Mouse (Mus musculus) thymus, postnatal 4 days (tissue): ENCODE measurements around the gene Mta2.

Experiments used
- DNase-seq: peaks from one replicate; pipeline ENCODE4 v3.0.0; 2021

Gene Mta2

DNA sequence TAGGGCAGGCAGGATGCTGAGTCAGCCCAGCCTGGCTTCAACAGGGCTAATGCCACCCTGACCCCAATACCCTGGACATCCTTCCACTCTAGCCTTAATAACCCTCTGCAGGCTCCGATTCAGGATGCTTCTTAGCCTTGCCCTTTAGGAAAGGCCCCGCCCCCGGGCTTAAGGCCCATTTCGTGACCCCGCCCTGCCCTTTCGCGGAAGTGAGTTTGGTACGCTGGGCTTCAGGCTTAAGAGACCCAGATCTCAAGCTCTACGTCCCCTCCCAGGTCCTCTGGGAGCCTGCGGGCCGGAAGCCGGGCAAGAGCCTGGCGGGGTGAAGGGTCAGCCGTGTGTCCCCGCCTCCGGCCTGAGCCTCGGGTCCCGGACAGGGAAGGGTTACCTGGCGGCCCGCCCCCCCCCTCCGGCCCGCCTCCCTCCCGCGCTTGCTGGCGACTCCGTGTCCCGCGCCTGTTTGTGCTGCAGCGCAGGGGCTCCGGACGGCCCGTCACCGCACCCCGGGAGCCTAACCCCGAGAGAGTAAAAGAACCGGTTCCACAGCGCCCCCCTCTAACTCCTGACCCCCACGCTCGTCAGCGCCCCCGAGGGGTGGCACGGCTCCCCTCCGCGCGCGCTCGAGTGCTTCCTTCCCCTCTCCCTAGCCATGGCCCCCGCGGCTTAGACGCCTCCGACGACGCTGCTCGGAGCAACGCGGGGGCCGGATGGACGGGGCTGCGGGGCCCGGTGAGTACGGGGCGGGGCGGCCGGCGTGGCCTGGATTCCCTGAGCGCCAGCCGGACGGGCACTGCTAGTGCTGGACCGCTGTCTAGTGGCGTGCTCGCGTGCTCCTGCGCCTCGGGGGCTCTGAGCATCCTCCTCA, 12.2 kb upstream of the Mta2 start, which contains the start of the genes Rom1 and Eml3:
Rom1 (minus strand) TSS at position 133 of the 865 bp plus-strand sequence.
Eml3 (plus strand) TSS at position 329 of the 865 bp plus-strand sequence.
- DNase-seq: peak; percentile 96

DNA sequence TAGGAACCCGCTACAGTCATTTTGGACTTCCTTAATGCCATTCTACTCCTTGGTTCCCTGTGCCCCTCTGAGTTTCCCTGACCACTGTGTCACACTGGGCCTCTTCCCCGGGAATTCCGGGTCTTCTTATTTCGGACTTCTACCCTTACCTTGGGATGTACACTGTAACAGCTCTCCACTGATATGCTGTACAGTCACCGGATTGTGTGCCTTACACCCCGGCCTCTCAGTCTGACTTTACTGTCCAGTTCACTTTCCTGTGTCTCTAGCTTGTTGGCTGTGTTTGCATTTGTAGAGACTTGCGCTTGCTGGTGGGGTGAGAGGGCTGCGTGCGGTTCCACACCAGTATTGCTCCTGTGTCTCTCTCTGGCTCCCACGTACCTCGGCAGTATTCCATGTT, 11.6 kb upstream of the Mta2 start:
- no peak for DNase-seq

DNA sequence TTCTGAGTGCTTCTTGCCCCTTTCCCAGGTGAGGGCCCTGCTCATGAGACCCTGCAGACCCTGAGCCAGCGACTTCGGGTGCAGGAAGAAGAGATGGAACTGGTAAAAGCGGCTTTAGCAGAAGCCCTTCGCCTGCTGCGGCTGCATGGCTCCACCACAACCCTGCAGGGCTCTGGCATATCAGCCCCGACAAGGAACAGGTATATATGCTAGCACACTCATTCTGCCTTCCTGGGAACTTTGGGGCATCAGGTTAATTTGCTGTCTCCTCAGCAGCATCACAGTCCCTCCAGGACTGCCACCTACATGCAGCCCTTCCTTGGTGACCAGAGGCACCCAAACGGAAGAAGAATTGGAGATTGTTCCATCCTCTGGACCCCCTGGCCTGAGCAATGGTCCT, 10.9 kb upstream of the Mta2 start:
- no peak for DNase-seq

DNA sequence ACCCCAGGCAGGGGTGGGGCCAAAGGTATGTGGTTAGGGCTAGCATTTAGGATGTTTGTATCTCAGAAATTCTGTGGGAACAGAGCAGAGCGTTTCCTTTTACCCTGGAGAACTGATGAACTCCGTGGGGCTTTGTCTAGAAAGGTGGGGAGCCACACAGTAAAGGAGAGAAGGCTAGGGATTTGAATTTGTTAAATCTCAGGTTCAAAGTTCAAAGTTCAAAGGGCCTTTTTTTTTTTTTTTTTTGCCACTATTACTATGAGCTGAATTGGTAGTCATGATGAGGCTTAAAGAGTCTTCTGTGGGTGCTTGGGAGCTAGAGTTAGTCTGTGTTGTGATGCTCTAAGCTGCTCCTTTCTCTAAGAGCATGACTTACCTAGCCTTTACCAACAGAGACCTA, 4.9 kb upstream of the Mta2 start:
- DNase-seq: no peak

DNA sequence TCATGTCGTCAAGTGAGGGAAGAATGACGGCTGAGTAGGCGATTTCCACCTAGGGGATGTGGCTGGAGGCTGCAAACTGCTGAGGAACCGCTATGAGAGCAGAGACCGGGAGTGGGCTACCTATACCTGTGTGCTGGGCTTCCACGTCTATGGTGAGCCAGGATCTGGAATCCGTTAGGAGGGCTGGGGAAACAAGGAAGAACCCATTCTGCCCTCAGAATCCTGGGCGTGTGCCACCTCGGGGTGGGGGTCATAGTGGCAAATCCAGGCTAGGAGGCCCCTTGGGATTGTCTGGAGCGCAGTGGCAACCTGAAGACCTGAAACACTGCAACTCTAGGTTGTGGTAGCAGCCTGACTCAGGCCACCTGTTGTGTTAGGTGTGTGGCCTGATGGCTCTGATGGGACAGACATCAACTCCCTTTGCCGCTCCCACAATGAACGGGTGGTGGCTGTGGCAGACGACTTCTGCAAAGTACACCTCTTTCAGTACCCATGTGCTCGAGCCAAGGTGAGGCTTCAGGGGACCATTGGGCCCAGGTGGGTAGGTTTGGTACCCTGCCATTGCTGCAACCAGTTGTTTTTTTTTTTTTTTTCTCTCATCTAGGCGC, 1.0 kb upstream of the Mta2 start:
- no peak for DNase-seq

DNA sequence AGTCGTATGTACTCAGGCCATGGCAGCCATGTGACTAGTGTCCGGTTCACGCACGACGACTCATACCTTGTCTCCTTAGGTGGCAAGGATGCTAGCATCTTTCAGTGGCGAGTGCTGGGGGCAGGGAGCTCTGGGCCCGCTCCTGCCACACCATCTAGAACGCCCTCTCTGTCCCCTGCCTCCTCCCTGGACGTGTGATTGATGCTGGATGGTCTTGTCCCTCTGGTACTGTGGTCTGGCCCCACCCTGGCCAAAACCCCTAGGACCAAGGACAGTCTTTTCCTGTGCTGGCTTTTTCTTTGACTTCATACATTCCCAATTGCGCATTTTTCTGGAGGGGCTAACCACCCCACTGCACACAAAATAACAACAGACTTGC, 550 bp upstream of the Mta2 start:
- peak; percentile 42 for DNase-seq

DNA sequence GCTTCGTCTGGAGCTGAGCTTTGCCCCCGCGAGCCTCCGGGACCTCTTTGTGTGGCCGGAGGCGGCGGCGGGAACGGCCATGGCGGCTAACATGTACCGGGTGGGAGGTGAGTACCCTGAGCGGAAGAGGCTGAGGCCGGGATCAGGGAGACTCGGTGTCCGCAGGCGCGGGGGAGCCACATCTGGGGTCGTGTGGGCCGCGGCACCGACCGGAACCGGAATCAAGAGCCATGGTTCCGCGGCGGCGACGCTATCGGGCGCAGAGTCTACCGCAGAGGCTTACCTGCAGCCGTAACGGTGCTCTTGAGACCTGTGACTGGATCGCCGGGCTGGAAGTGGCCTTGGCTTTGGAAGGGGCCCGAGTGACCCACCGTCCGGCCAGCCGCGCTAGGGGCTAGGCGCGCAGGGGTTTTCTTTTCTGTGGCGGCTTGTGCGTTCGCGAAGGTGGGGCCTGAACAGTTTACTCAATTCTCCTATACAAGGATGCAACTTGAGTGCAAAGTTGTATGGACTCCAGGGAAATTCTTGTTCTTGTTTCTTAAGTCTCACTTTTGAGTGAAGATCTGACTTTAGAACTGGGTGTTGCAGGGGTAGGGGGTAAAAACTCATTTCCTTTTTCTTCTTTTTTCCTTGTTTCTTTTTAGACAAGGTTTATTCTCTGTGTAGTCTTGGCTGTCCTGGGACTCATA, 745 bp downstream of the Mta2 start:
- DNase-seq: no peak

DNA sequence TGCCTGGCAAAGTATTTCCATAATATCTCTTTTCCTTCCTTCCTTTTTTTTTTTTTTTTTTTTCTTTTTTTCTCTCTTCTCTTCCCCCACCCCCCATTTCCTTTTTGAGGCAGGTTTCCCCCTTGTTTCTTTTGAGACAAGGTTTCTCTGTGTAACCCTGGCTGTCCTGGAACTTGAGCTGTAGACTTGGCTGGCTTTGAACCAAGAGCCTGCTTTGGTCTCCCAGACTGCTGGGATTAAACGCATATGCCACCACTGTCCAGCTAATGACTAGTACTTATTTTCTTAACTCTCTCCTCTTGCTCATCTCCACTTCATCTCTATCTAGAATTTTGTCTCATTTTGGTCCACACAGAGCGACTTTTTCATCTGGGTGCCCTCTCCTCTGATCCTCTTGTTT, 1.4 kb downstream of the Mta2 start:
- DNase-seq: no peak

DNA sequence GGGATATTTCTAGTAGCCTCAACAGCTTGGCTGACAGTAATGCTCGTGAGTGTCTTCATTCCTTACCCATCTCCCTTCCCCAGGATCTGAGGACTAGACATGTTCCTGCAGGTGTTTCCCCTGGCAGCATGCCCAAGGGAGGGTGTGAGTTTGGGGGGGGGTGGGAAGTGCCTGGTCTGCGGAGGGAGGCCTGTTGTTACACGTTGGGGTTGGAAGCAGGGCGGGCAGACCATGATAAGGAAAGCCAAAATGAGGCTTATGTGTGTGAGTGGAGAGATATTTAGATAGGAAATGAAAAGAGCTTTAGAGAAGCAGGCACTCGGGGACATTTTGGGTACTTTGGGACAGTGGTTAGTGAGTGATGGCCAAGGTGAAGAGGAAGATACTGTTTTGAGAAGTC, 2.4 kb downstream of the Mta2 start:
- DNase-seq: no peak

DNA sequence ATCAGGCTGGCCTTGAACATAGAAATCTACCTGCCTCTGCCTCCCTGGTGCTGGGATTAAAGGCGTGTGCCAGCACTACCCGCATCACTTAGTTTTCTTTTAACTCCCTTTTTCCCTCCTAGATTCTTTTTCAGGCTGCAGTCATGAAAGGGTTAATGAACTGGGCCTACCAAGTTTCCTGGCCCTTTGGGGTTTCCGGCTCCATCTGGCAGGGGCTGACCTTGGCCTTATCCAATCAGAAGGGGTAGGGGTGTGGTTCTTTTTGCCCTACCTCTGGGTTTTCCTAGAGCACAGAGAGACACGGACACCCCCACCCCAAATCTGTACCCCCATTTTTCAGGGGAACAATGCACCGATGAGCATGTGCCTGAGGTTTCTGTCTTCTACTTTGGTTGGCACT, 3.1 kb downstream of the Mta2 start:
- peak; percentile 78 for DNase-seq

DNA sequence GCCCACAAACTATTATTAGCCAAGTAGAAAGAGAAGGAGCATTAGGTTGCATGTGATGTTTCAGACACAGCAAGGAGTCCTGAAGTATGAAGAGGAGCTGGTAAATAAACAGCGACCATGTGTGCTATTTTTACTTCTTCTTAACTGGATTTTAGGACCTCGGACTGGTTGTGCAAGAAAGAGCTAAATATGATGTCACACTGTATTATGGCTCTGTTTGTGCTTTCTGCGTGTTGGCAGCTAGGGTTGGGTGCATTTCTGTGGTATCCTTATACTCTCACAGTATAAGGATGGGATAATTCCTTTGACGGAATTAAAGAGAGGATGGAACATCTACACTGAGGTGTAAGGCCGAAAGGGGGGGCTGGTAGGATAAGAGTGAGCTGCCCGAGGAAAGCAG, 3.6 kb downstream of the Mta2 start:
- DNase-seq: no peak

DNA sequence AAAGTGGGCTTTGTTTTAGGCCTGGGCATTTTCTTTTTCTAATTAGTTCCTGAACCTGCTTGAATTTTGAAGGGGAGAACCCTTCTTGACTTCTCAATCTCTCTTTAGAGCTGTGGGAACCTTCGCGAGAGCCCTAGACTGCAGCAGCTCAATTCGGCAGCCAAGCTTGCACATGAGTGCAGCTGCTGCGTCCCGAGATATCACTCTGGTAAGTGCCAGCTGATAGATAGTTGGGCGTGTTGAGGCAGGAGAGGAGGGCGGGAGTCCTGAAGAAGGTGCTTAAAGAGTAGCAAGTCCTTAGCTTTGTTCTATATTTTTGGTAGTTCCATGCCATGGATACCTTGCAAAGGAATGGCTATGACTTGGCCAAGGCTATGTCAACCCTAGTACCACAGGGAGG, 5.3 kb downstream of the Mta2 start:
- DNase-seq: no peak

DNA sequence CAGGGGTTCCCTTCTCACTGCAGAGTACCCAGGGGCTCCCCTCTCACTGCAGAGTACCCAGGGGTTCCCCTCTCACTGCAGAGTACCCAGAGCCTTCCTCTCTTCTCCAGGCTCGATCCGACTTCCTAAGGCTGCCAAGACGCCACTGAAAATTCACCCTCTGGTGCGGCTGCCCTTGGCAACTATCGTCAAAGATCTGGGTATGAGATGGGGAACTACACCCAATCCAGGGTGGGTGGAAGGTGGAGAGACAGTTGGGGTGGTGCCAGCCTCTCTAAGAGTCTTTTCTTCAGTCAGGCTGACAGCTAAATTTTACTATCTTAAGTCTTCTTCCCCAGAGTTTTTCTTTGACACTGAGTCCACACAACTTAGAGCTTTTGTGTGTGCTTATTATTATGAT, 8.5 kb downstream of the Mta2 start:
- no peak for DNase-seq

DNA sequence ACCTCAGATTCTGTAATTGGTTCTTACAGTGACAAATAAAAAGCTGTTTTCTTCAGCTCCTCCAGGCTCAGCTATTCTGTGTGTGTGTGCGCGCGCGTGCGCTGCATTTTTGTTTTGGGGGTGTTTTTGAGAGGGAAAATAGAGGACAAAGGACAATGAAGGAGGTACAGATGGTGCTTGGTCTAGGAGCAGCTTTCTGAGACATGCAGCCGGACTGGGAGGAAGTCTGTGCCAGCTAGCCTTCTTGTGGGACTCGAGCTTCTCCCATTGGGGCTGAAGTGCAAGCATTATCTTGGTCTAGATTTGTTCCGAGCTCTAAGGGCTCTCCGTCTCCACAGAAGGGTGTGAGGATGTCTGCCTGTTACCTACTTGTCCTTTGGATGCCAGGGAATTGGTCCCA, 10.6 kb downstream of the Mta2 start:
- no peak for DNase-seq

DNA sequence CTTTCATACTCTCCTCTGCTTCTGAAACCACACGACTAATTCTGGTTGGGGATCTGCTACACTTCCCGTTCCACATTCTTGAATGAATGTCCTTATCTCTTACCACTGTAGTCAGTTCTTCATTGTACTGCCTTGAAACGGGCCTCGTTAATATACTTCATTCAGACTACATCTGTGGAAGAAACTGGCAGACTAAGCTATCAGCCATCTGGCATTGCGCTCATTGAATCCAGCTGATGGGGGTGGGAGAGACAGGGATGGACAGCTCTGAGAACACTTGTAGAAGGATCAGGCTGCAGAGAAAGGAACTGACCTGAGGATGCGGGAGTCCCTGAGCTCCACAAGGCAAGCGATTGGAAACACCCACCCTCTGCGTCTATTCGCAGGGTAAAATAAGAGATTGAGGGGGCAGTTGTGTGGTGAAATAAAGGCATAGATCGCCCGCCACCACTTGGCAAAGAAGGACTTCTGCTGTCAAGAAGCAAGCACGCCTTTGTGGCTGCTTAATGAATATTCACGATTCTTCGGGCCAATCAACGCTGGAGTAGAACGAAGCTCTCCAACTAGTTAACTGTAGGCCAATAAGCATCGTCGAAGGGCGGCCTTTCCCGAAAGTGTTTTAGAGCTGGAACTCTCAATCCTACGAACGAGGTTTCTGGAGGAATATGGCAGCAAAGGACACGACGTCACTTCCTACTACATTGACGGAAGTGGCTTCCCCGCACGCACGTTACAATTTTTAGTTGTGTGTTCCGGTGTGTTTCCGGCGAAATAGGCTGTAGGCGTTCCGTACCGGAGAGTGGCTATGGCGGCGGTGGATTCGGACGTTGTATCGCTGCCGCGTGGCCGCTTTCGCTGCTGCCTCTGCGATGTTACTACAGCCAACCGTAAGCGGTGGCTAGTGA, 11.7 kb downstream of the Mta2 start, which contains the start of gene Tut1:
Tut1 (plus strand) TSS at position 713 of the 905 bp plus-strand sequence.
- DNase-seq: peak; percentile 85

DNA sequence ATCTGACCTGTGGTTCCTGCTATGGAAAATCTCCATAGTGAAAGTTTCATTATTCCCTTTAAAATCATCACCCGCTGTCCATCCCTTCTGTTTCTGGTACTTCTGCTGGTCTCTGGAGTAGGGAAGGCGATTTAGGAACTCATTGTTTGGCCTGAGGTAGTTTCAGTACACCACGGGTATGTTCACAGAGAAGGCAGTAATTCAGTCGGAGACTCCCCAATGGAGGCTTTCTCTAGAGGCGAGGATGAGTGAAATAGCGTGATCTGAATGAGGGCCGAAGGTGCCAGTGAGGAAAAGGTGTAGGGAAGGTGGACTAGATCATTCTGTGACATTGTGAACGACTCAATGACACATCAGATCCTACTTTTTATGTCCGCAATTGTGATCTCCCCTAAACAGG, 12.5 kb downstream of the Mta2 start:
- DNase-seq: no peak

DNA sequence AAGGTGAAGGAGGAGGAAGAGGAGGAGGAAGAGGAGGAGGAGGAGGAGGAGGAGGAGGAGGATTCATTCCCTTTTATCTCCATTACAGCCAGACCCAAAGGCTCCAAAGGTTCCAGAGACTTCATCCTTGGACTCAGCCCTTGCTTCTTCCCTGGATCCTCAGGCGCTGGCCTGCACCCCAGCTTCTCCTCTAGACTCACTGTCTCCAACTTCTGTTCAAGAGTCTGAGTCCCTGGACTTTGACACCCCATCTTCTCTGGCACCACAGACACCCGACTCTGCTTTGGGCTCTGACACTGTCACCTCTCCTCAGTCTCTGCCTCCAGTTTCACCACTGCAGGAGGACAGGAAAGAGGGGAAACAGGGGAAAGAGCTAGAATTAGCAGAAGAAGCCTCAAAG, 20.6 kb downstream of the Mta2 start:
- no peak for DNase-seq

DNA sequence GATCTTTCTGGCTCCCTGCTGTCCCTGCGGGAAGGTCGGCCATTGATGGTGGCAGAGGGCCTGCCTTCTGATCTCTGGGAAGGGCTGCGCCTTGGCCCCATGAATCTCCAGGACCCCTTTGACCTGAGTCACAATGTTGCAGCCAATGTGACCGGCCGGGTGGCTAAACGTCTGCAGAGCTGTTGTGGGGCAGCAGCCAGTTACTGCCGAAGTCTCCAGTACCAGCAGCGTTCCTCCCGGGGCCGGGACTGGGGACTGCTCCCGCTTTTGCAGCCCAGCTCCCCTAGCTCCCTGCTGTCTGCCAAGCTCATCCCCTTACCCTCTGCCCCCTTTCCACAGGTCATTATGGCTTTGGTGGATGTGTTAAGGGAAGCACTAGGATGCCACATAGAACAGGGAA, 23.4 kb downstream of the Mta2 start:
- peak; percentile 20 for DNase-seq

DNA sequence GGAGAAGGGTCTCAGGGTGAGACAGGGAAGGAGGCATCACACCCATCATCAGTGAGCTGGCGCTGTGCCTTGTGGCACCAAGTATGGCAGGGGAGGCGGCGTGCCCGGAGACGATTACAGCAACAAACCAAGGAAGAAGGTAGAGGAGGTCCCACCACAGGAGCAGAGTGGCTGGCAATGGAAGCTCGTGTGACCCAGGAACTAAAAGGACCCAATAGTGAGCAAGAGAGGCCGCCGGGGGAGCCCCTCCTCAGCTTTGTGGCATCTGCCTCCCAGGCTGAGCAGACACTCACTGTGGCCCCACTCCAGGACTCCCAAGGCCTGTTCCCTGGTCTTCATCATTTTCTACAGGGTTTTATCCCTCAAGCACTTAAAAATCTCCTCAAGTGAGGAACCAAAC, 24.1 kb downstream of the Mta2 start:
- peak; percentile 33 for DNase-seq

DNA sequence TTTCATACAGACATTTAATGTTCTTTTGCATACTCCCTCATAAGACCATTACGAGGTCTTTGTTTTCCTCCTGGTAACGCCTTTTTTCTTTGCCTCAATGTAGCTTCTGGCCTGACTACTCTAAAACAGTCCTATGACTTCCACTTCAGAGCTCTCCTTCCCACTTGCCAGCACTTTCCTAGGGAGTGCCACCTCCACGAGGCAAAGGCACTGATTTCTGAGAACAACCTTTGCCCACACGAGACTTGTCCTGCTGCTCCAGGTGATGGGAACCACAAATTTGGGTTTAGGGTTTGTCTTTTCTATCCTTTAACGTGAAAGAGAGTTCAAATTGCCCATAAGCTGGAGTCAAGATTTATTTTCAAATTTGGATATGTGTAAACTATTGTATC, 24.5 kb downstream of the Mta2 start:
- DNase-seq: no peak

DNA sequence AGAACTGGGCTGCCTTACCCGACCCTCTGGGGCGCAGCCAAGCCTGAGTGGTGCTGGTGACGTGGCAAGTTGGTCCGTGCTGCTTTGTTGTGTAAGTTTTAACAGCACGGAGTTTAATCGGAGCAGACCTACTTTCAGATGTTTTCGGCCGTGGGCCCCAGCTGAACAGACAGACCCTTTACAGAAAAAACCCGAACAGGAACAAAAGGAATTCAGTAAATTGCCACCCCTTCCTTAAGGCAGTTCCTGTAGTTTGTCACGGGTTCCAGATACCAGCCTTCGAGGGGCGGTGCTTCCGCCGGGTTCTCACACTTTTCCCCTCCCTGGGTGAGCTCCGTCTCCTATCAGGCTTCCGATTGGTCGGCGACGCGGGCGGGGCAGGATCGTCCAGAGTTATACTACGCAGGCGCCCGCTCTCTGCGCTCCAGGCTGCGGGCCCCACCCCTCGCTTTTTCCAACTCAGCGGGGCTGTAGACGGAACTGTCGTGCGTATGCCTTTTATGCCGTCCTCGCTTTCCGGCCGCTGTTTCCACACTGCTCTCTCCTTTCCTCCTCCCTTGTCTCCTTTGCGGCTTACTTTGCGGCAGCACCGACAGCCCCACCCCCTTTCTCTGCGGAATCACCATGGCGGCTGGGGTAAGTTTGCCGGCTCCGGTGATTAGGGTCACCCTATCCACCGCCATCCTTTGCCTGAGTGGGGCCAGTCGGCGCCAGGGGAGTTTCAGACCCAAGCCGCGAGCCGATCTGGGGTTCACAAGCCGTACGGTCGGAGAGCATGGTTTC, 25.1 kb downstream of the Mta2 start, which contains the start of gene Eef1g:
Eef1g (plus strand) TSS at position 452 of the 783 bp plus-strand sequence.
- DNase-seq: peak; percentile 97

DNA sequence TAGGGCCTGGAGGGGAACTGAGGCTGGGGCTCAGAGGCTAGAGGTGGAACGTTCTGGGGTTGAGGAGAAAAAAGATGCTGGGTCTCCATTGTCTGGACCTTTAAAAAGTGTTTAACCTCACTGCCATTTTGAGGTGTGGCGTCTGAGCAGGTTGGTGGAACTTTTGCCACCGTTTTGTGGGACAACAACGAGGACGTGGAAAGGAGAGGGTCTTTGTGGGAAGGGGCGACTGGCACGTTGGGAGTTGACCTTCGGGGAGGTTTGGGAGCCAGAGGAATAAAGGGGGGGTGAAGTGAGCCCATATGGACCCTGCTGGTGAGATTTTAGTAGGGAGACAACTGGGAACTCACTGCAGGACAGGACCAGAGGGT, 25.7 kb downstream of the Mta2 start:
- DNase-seq: no peak
